Mouse (Mus musculus): ENCODE data around the gene Gm36210. TPM values are rescaled to one million over a fixed set of nuclear protein-coding genes. Genes with fewer than 3 reads are reported as not detected.
"Not testable (repeated sequence)": the region's sequence is repeated elsewhere in the genome, so short reads cannot be mapped to it uniquely, and the experiment has no call there.

The Gm36210 gene
- polyA plus RNA-seq, 2 experiments = 0.02 TPM; not detected in 1

DNA sequence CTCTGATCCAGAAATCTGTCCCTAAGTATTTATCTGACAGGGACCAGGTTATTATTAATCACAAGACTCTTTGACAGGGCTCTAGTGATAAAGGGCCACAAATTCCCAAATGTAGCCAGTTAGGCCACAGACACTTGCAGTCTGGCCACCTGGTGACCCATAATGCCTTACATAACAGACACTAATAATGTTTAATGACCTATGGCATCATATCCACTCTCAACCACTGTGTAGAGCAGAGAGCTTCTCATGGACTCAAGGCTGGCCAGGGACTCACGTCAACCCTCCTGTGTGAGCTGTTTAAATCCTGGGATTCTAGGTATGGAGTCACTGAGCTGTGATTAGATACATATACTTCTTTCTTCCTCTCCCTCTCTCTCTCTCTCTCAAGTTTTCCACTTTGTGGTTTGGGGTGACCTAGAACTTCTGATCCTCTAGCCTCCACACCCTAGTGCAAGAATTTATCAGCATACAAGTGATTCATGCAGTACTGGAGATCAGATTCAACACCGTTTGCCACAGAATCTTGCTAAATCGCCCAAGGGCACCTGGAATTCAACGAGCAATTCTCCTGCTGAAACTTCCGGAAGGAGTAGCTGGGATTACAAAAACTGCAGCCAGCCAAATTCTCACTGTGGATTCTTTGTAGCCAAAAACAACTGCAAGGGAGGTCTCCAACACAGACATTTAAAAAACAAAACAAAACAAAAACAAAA is 42.0 kb downstream of the Gm36210 start:
- peaks cover 4 to 11% of the 10 kb centered on the region in 2 experiments; a peak in 3 of 4 replicates for H3K4me1 ChIP-seq (replicated peaks; ENCODE audit: control insufficient read depth in 2 of 2, insufficient read depth in 2 of 2, low read length in 1 of 2)
- WGBS (ENCODE audit: insufficient replicate concordance) = 64% methylated on average over 5 of the region's 5 CpGs
- no peaks in the 10 kb centered on the region for H3K27me3 ChIP-seq (ENCODE audit: control insufficient read depth, insufficient read depth, low read length)
- no peaks in the 10 kb centered on the region for H3K9me3 ChIP-seq (ENCODE audit: control insufficient read depth, low read length)
- TF ChIP-seq CTCF (IDR thresholded peaks at IDR 0.05; ENCODE audit: low read depth) = no peak
- no peak for TF ChIP-seq EP300 (IDR thresholded peaks at IDR 0.05; ENCODE audit: low read depth)
- H3K27ac ChIP-seq = no peak overlapping the region
- no peak overlapping the region for H3K4me2 ChIP-seq (ENCODE audit: low read depth)
- H3K9ac ChIP-seq (replicated peaks) = no peak overlapping the region
- DNase-seq (ENCODE audit: low read depth in 3 of 3, low spot score in 3 of 3) (no peak), ATAC-seq (ENCODE audit: insufficient read depth) (no peak)
- H3K4me3 ChIP-seq (ENCODE audit: insufficient read depth in 1 of 2, low read depth in 2 of 2, low read length in 2 of 2) = no peak overlapping the region
- H3K36me3 ChIP-seq (replicated peaks; ENCODE audit: control insufficient read depth, insufficient read depth, low read depth) = no peaks in the 10 kb centered on the region

DNA sequence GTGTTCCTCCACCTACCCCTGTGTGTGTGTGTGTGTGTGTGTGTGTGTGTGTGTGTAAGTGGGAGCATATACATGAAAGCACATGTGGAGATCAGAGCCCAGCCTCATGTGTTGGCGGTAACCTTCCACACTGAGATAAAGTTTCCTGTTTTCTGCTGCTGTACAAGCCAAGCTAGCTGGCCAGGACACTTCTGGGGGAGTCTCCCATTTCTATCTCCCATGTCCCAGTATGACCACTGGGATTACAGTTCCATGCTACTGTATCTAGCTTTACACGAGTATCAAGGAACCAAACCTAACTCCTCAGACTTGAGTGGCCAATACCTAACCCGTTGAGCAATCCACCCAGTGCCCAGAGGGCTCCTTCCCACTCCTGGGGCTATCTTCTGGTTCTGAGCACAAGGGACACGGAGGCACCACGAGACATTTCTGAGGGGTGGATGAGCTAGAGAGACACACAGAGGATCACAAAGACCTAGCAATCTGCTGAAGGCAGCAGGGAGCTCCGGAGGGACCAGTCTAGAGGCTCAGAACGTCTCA is 42.7 kb downstream of the Gm36210 start:
- DNase-seq (ENCODE audit: low read depth in 3 of 3, low spot score in 3 of 3) = no peak
- no peak for TF ChIP-seq EP300 (IDR thresholded peaks at IDR 0.05; ENCODE audit: low read depth)
- no peak for TF ChIP-seq CTCF (IDR thresholded peaks at IDR 0.05; ENCODE audit: low read depth)
- Histone ChIP-seq H3K27ac (no peak overlapping the region), H3K27me3 (ENCODE audit: control insufficient read depth, insufficient read depth, low read length) (no peaks in the 10 kb centered on the region), H3K4me3 (ENCODE audit: insufficient read depth in 1 of 2, low read depth in 2 of 2, low read length in 2 of 2) (no peak overlapping the region), H3K4me1 (replicated peaks; ENCODE audit: control insufficient read depth in 2 of 2, insufficient read depth in 2 of 2, low read length in 1 of 2) (peaks cover 4 to 11% of the 10 kb centered on the region in 2 experiments; a peak in 3 of 4 replicates), H3K4me2 (ENCODE audit: low read depth) (no peak overlapping the region), H3K36me3 (replicated peaks; ENCODE audit: control insufficient read depth, insufficient read depth, low read depth) (no peaks in the 10 kb centered on the region), H3K9me3 (ENCODE audit: control insufficient read depth, low read length) (no peaks in the 10 kb centered on the region), H3K9ac (replicated peaks) (no peak overlapping the region)
- ATAC-seq (ENCODE audit: insufficient read depth) = no peak
- WGBS (ENCODE audit: insufficient replicate concordance) = 52% methylated on average over 7 of the region's 7 CpGs

DNA sequence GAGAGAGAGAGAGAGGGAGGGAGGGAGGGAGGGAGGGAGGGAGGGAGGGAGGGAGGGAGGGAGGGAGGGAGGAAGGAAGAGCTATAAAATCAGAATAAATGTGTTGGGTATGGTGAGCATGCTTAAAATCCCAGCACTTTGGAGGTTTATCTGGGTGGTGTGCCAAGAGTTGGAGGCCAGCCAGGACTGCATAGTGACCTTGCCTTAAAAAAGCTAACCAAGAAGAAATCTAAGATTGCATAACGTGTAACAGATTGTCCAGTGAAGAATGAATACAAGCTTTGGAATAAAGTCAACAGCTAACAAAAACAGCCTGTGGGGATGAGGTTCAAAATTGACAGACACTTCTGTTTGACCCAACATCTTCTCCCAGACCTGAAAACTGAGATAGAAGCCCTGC is 43.3 kb downstream of the Gm36210 start:
- 39% methylated on average over 1 of the region's 1 CpGs for WGBS (ENCODE audit: insufficient replicate concordance)
- no peaks in the 10 kb centered on the region for H3K36me3 ChIP-seq (replicated peaks; ENCODE audit: control insufficient read depth, insufficient read depth, low read depth)
- H3K9ac ChIP-seq (replicated peaks) = no peak overlapping the region
- peaks cover 4 to 11% of the 10 kb centered on the region in 2 experiments; a peak in 3 of 4 replicates for H3K4me1 ChIP-seq (replicated peaks; ENCODE audit: control insufficient read depth in 2 of 2, insufficient read depth in 2 of 2, low read length in 1 of 2)
- DNase-seq (ENCODE audit: low read depth in 3 of 3, low spot score in 3 of 3) (no peak), ATAC-seq (ENCODE audit: insufficient read depth) (no peak)
- no peak overlapping the region for H3K27ac ChIP-seq
- no peaks in the 10 kb centered on the region for H3K27me3 ChIP-seq (ENCODE audit: control insufficient read depth, insufficient read depth, low read length)
- TF ChIP-seq CTCF (IDR thresholded peaks at IDR 0.05; ENCODE audit: low read depth) (no peak), EP300 (IDR thresholded peaks at IDR 0.05; ENCODE audit: low read depth) (no peak)
- no peak overlapping the region for H3K4me2 ChIP-seq (ENCODE audit: low read depth)
- H3K4me3 ChIP-seq (ENCODE audit: insufficient read depth in 1 of 2, low read depth in 2 of 2, low read length in 2 of 2) = no peak overlapping the region
- no peaks in the 10 kb centered on the region for H3K9me3 ChIP-seq (ENCODE audit: control insufficient read depth, low read length)

DNA sequence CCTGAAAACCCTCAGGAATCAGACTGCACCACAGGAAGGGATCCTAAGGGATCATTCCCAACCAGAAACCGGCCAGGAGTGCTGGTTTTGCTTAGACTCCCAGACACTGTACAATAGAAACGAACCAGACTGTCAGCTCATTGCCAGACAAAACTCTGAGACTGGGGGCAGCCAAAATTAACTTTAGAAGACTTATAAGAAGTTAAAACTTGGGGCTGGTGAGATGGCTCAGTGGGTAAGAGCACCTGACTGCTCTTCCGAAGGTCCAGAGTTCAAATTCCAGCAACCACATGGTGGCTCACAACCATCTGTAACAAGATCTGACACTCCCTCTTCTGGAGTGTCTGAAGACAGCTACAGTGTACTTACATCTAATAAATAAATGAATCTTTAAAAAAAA is 45.4 kb downstream of the Gm36210 start:
- not testable (repeated sequence) for ATAC-seq (ENCODE audit: insufficient read depth); H3K27ac ChIP-seq

DNA sequence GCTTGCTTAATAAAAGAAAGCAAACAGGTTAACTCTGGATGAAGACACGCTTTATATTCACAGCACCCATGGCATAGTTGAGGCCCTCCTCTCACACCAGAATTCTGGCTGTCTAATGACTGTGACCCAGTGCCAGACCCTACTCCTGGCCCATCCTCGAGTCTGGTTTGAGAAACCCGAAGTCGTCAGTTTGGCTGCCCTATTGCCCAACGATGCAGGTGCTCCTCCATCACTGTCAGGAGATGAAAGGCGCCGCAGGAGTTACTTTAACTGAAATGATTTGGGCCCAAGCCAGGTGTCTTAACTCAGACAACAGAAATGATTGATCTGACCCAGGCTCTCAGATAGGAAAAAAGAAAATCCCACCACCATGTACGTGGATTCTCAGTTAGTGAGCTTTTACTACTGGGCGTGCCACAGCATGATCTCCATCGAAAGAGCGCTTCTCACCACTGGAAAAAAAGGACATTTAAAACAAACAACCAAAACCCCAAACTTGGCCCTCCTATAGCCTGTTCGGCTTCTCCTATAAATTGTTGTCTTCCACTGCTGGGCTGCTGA is 46.8 kb downstream of the Gm36210 start:
- TF ChIP-seq EP300 (IDR thresholded peaks at IDR 0.05; ENCODE audit: low read depth) (no peak), CTCF (IDR thresholded peaks at IDR 0.05; ENCODE audit: low read depth) (no peak)
- no peaks in the 10 kb centered on the region for H3K4me1 ChIP-seq (replicated peaks; ENCODE audit: control insufficient read depth in 2 of 2, insufficient read depth in 2 of 2, low read length in 1 of 2)
- 64% methylated on average over 12 of the region's 12 CpGs for WGBS (ENCODE audit: insufficient replicate concordance)
- no peaks in the 10 kb centered on the region for H3K9me3 ChIP-seq (ENCODE audit: control insufficient read depth, low read length)
- DNase-seq (ENCODE audit: low read depth in 3 of 3, low spot score in 3 of 3) = no peak
- H3K36me3 ChIP-seq (replicated peaks; ENCODE audit: control insufficient read depth, insufficient read depth, low read depth) = no peaks in the 10 kb centered on the region
- no peak for ATAC-seq (ENCODE audit: insufficient read depth)
- no peak overlapping the region for H3K27ac ChIP-seq
- no peak overlapping the region for H3K9ac ChIP-seq (replicated peaks)
- no peak overlapping the region for H3K4me2 ChIP-seq (ENCODE audit: low read depth)
- H3K27me3 ChIP-seq (ENCODE audit: control insufficient read depth, insufficient read depth, low read length) = no peaks in the 10 kb centered on the region
- H3K4me3 ChIP-seq (ENCODE audit: insufficient read depth in 1 of 2, low read depth in 2 of 2, low read length in 2 of 2) = no peak overlapping the region

More for the DNA sequence above, 45.4 kb downstream of the Gm36210 start:
- not testable (repeated sequence) for H3K4me3 ChIP-seq (ENCODE audit: insufficient read depth in 1 of 2, low read depth in 2 of 2, low read length in 2 of 2); H3K9ac ChIP-seq (replicated peaks); H3K9me3 ChIP-seq (ENCODE audit: control insufficient read depth, low read length); H3K4me1 ChIP-seq (replicated peaks; ENCODE audit: control insufficient read depth in 2 of 2, insufficient read depth in 2 of 2, low read length in 1 of 2); H3K27me3 ChIP-seq (ENCODE audit: control insufficient read depth, insufficient read depth, low read length); DNase-seq (ENCODE audit: low read depth in 3 of 3, low spot score in 3 of 3); H3K4me2 ChIP-seq (ENCODE audit: low read depth); H3K36me3 ChIP-seq (replicated peaks; ENCODE audit: control insufficient read depth, insufficient read depth, low read depth)
- WGBS (ENCODE audit: insufficient replicate concordance) = 43% methylated on average over 3 of the region's 3 CpGs

Measured in liver, embryonic 14.5 days (tissue).